Mouse (Mus musculus): ENCODE measurements around the gene Piezo1. TPM values are rescaled to one million over a fixed set of nuclear protein-coding genes. Genes with fewer than 3 reads are reported as not detected.
A peak's percentile ranks its signal among the peaks of the same experiment; 100 is the strongest.

Piezo1 gene
- polyA plus RNA-seq, 1 experiment: 156 TPM

DNA sequence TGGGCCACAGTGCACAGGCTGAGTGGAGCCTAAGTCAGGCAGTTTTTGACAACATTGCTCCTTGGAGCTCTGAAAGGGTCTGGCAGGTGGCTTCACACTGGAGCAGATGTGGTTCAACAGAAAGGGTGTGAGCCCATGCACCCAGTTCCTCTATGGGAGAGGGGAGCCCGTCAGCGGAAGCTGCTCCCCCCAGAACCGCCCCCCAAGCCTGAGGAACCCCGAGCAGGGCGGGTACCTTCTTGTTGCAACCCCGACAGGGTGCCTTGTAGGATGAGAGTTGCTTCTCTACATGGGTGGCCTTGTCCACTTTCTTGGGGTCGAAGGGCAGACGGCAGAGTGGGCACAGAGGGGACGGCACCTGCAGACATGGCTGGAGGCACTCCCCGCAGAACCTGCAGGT, 81.2 kb downstream of the Piezo1 start:
- no peak overlapping the region for H3ac ChIP-seq (ENCODE audit: control insufficient read depth, insufficient read length)
- no peaks in the 10 kb centered on the region for H3K27me3 ChIP-seq (ENCODE audit: control insufficient read depth, insufficient read depth, insufficient read length)
- H3K4me2 ChIP-seq (ENCODE audit: low read depth): no peak overlapping the region
- peaks cover 14% of the 10 kb centered on the region for H3K36me3 ChIP-seq (ENCODE audit: control insufficient read depth, insufficient read depth)
- H3K79me2 ChIP-seq (ENCODE audit: control insufficient read depth, insufficient read depth): peaks cover 11% of the 10 kb centered on the region
- TF ChIP-seq TCF3 (IDR thresholded peaks at IDR 0.05; ENCODE audit: insufficient read length, low read depth) (no peak), MAX (IDR thresholded peaks at IDR 0.05; ENCODE audit: low read depth) (no peak), CEBPB (IDR thresholded peaks at IDR 0.05; ENCODE audit: insufficient read depth, poor library complexity, severe bottlenecking) (no peak), REST (IDR thresholded peaks at IDR 0.05; ENCODE audit: insufficient read depth, insufficient read length) (no peak), MYOG (IDR thresholded peaks at IDR 0.05; ENCODE audit: control insufficient read depth in 1 of 3, insufficient read depth in 1 of 3, insufficient read length in 2 of 3, low read depth in 2 of 3) (no peak), POLR2A (IDR thresholded peaks at IDR 0.05; ENCODE audit: insufficient read length, low read depth) (no peak), POLR2AphosphoS2 (IDR thresholded peaks at IDR 0.05; ENCODE audit: insufficient read length, low read depth) (no peak), E2F4 (IDR thresholded peaks at IDR 0.05; ENCODE audit: insufficient read depth) (no peak)
- no peak overlapping the region for H3K4me3 ChIP-seq

DNA sequence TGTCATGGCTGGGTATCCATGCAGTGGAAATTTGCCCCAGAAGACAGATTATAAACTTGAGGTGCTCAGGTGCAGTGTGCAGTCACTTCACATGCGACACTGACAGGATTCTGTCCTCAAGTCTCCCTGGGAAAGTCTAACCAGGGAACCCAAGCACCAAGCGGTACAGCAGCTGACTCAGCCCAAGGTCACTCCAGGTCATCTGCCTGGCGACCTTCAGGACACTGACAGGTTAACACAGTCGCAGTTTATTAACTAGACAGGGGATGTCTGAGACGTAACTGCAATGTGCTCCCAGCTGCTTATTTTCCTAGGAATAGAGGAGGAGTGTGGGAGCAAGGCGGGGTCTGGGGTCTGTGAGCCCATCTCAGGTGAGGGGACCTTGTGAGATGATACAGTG, 81.7 kb downstream of the Piezo1 start:
- Histone ChIP-seq H3ac (ENCODE audit: control insufficient read depth, insufficient read length) (no peak overlapping the region), H3K27me3 (ENCODE audit: control insufficient read depth, insufficient read depth, insufficient read length) (no peaks in the 10 kb centered on the region), H3K79me2 (ENCODE audit: control insufficient read depth, insufficient read depth) (peaks cover 5% of the 10 kb centered on the region), H3K36me3 (ENCODE audit: control insufficient read depth, insufficient read depth) (peaks cover 14% of the 10 kb centered on the region), H3K4me3 (no peak overlapping the region), H3K4me2 (ENCODE audit: low read depth) (no peak overlapping the region)
- TF ChIP-seq REST (IDR thresholded peaks at IDR 0.05; ENCODE audit: insufficient read depth, insufficient read length) (no peak), SRF (IDR thresholded peaks at IDR 0.05; ENCODE audit: control insufficient read depth, insufficient read length, low read depth) (no peak), E2F4 (IDR thresholded peaks at IDR 0.05; ENCODE audit: insufficient read depth) (no peak), TCF12 (IDR thresholded peaks at IDR 0.05; ENCODE audit: insufficient read depth, poor library complexity, severe bottlenecking) (no peak), MYOD1 (IDR thresholded peaks at IDR 0.05; ENCODE audit: control insufficient read depth in 1 of 3, insufficient read length in 2 of 3, low read depth in 2 of 3) (no peak), TCF3 (IDR thresholded peaks at IDR 0.05; ENCODE audit: insufficient read length, low read depth) (no peak), CEBPB (IDR thresholded peaks at IDR 0.05; ENCODE audit: insufficient read depth, poor library complexity, severe bottlenecking) (no peak)

DNA sequence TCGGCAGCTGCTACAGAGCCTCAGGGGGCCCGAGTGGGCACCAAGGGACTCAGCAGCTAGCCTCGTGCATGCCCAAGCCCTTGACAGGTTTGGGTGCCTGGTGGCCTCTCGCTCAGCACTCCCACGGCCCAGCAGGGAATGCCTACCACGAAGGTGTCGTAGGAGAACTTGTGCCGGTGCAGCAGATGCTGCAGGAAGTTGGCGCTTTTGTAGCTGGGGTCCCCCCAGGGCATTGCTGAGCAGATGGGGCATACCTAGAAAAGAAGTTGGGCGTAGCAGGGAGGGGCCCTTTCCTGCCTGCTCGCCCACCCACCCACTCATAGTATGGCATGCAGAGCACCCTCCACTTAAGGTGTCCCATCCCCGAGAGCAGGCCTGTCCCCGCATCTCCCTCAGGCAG, 83.3 kb downstream of the Piezo1 start:
- Histone ChIP-seq H3K36me3 (ENCODE audit: control insufficient read depth, insufficient read depth) (peaks cover 9% of the 10 kb centered on the region), H3ac (ENCODE audit: control insufficient read depth, insufficient read length) (no peak overlapping the region), H3K27me3 (ENCODE audit: control insufficient read depth, insufficient read depth, insufficient read length) (no peaks in the 10 kb centered on the region), H3K4me3 (no peak overlapping the region), H3K79me2 (ENCODE audit: control insufficient read depth, insufficient read depth) (no peaks in the 10 kb centered on the region), H3K4me2 (ENCODE audit: low read depth) (no peak overlapping the region)
- no peak for TF ChIP-seq POLR2A (IDR thresholded peaks at IDR 0.05; ENCODE audit: insufficient read length, low read depth)
- TF ChIP-seq TCF12 (IDR thresholded peaks at IDR 0.05; ENCODE audit: insufficient read depth, poor library complexity, severe bottlenecking): no peak
- TF ChIP-seq TCF3 (IDR thresholded peaks at IDR 0.05; ENCODE audit: insufficient read length, low read depth): no peak
- no peak for TF ChIP-seq E2F4 (IDR thresholded peaks at IDR 0.05; ENCODE audit: insufficient read depth)
- no peak for TF ChIP-seq MYOG (IDR thresholded peaks at IDR 0.05; ENCODE audit: control insufficient read depth in 1 of 3, insufficient read depth in 1 of 3, insufficient read length in 2 of 3, low read depth in 2 of 3)
- TF ChIP-seq POLR2AphosphoS2 (IDR thresholded peaks at IDR 0.05; ENCODE audit: insufficient read length, low read depth): no peak
- no peak for TF ChIP-seq MYOD1 (IDR thresholded peaks at IDR 0.05; ENCODE audit: control insufficient read depth in 1 of 3, insufficient read length in 2 of 3, low read depth in 2 of 3)
- no peak for TF ChIP-seq USF1 (IDR thresholded peaks at IDR 0.05; ENCODE audit: low read depth)
- no peak for TF ChIP-seq MAX (IDR thresholded peaks at IDR 0.05; ENCODE audit: low read depth)
- TF ChIP-seq REST (IDR thresholded peaks at IDR 0.05; ENCODE audit: insufficient read depth, insufficient read length): no peak
- TF ChIP-seq SRF (IDR thresholded peaks at IDR 0.05; ENCODE audit: control insufficient read depth, insufficient read length, low read depth): no peak
- TF ChIP-seq CEBPB (IDR thresholded peaks at IDR 0.05; ENCODE audit: insufficient read depth, poor library complexity, severe bottlenecking): no peak

DNA sequence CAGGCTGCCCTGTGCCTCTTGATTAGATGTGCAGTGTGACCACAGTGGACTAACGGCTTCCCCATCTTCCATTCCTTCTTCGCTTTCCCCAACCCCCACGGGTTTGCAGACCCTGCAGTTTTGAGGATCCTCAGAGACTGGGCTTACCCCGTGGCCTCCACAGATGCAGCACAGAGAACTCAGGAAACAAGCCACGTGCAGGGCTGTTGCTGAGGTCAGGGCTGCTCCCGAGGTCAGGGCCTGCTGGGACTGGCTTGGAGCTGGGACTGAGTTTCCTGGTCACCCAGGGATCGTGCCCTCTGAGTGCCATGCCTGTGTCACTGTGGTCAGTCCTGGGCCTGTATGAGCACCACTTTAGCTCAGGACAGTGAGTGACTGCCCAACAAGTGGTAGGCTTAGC, 86.1 kb downstream of the Piezo1 start:
- TF ChIP-seq MYOD1 (IDR thresholded peaks at IDR 0.05; ENCODE audit: control insufficient read depth in 1 of 3, insufficient read length in 2 of 3, low read depth in 2 of 3) (no peak), MAX (IDR thresholded peaks at IDR 0.05; ENCODE audit: low read depth) (no peak), CEBPB (IDR thresholded peaks at IDR 0.05; ENCODE audit: insufficient read depth, poor library complexity, severe bottlenecking) (no peak), POLR2AphosphoS2 (IDR thresholded peaks at IDR 0.05; ENCODE audit: insufficient read length, low read depth) (peak; percentile 17)
- H3K27me3 ChIP-seq (ENCODE audit: control insufficient read depth, insufficient read depth, insufficient read length): no peaks in the 10 kb centered on the region
- no peak overlapping the region for H3ac ChIP-seq (ENCODE audit: control insufficient read depth, insufficient read length)
- H3K4me2 ChIP-seq (ENCODE audit: low read depth): no peak overlapping the region
- H3K79me2 ChIP-seq (ENCODE audit: control insufficient read depth, insufficient read depth): no peaks in the 10 kb centered on the region
- H3K36me3 ChIP-seq (ENCODE audit: control insufficient read depth, insufficient read depth): peaks cover 9% of the 10 kb centered on the region
- H3K4me3 ChIP-seq: no peak overlapping the region

DNA sequence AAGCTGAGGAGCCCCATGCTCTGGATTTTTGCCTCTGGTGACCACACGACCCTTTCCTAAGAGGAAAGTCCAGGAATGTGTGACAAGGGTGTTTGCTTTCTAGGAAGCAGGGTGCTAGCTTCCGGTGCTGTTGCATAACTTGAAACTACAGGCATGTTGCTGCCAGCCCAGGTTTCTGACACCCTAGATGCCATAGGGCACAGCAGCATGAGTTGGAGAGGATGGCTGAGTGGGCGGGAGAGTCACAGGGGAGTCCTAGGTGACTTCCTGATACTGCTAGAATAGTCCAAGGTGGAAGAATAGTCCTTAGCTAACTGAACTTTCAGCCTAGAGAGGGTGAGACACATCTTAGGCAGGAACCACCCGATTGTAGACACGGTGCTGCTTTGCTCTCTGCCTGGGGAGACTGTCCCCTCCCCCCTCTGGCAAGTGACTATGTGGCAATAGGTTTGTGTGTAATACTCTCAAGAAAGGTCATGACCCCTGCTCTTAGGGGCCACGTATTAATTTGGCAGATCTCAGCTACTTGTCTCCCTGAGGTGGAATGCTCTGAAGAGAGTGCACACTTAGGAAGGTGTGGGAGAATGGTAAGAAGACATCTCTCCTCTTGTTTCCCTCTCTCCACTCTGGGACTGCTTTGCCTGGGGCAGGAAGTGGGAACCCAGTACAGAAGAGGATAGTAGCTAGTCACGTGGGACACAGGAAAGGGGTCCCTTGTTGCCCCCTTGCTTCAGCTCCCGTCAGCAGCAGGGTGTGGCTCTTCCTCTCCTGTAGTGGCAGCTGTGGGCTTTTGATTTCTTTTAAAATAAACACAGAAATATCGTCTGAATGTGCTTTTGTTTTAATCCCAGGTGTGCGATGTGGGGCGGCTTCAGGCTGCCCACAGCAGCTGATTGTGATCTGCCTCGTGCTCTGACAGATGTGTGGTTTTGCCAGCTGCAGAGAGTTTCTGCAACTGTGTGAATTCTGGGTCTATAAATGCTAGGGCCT, 87.2 kb downstream of the Piezo1 start:
- TF ChIP-seq POLR2A (IDR thresholded peaks at IDR 0.05; ENCODE audit: insufficient read length, low read depth): no peak
- TF ChIP-seq CEBPB (IDR thresholded peaks at IDR 0.05; ENCODE audit: insufficient read depth, poor library complexity, severe bottlenecking): no peak
- TF ChIP-seq TCF3 (IDR thresholded peaks at IDR 0.05; ENCODE audit: insufficient read length, low read depth): no peak
- no peak for TF ChIP-seq MYOG (IDR thresholded peaks at IDR 0.05; ENCODE audit: control insufficient read depth in 1 of 3, insufficient read depth in 1 of 3, insufficient read length in 2 of 3, low read depth in 2 of 3)
- no peak for TF ChIP-seq MAX (IDR thresholded peaks at IDR 0.05; ENCODE audit: low read depth)
- no peak for TF ChIP-seq POLR2AphosphoS2 (IDR thresholded peaks at IDR 0.05; ENCODE audit: insufficient read length, low read depth)
- TF ChIP-seq E2F4 (IDR thresholded peaks at IDR 0.05; ENCODE audit: insufficient read depth): no peak
- no peak for TF ChIP-seq MYOD1 (IDR thresholded peaks at IDR 0.05; ENCODE audit: control insufficient read depth in 1 of 3, insufficient read length in 2 of 3, low read depth in 2 of 3)
- no peak for TF ChIP-seq SRF (IDR thresholded peaks at IDR 0.05; ENCODE audit: control insufficient read depth, insufficient read length, low read depth)
- TF ChIP-seq REST (IDR thresholded peaks at IDR 0.05; ENCODE audit: insufficient read depth, insufficient read length): no peak
- no peak for TF ChIP-seq TCF12 (IDR thresholded peaks at IDR 0.05; ENCODE audit: insufficient read depth, poor library complexity, severe bottlenecking)
- TF ChIP-seq USF1 (IDR thresholded peaks at IDR 0.05; ENCODE audit: low read depth): no peak
- no peak overlapping the region for H3K4me3 ChIP-seq
- no peaks in the 10 kb centered on the region for H3K27me3 ChIP-seq (ENCODE audit: control insufficient read depth, insufficient read depth, insufficient read length)
- H3K36me3 ChIP-seq (ENCODE audit: control insufficient read depth, insufficient read depth): peaks cover 5% of the 10 kb centered on the region
- no peak overlapping the region for H3ac ChIP-seq (ENCODE audit: control insufficient read depth, insufficient read length)
- H3K4me2 ChIP-seq (ENCODE audit: low read depth): no peak overlapping the region
- H3K79me2 ChIP-seq (ENCODE audit: control insufficient read depth, insufficient read depth): no peaks in the 10 kb centered on the region

Data from myocyte (in vitro differentiated cells).